Mouse (Mus musculus) kidney, adult 2 months (tissue): Measurements from ENCODE around the gene Nlgn2.

Experiments used
- CTCF ChIP-seq: fragments of 200-500 bp; conservative IDR thresholded peaks from 2 replicates; pipeline ENCODE4 v1.5.1; 2011; ENCODE audit warnings: low read depth, mild to moderate bottlenecking, control low read depth, low read length, moderate library complexity, mixed read lengths; ENCODE audit not compliant: insufficient read depth, insufficient read length
- POLR2A ChIP-seq: fragments of 200-500 bp; IDR thresholded peaks from one replicate; pipeline ENCODE4 v1.6.1; 2011; ENCODE audit warnings: low read depth, low read length, control low read depth

GRCm38 (mm10) chr11:69867335-69867734 lies 29.8 kb upstream of the Nlgn2 start:
- TF ChIP-seq CTCF (no peak), POLR2A (no peak)
